Mouse (Mus musculus) layer of hippocampus, postnatal 36 days (tissue): ENCODE measurements at regions not wholly inside any gene's neighbourhood (a gene's known extent, or its start where the extent isn't known, plus 50 kb on each side); places are given as distances from the start of the nearest gene placed in this dataset.

Experiments used
- DNase-seq, 2 experiments: peaks; one replicate each; pipeline ENCODE4 v3.0.0; 2022

- no peak for DNase-seq
Measured at GRCm38 (mm10) chr12:28176016-28176415, 376.2 kb downstream of the Dcdc2c start.

GRCm38 (mm10) chr12:28174078-28174477 is 378.1 kb downstream of the Dcdc2c start:
- DNase-seq: no peak

GRCm38 (mm10) chr12:28158786-28159185 is 393.4 kb downstream of the Dcdc2c start:
- no peak for DNase-seq

- DNase-seq: no peak
Measured at GRCm38 (mm10) chr12:28150759-28151158, 401.4 kb downstream of the Dcdc2c start.

- no peak for DNase-seq
Measured at GRCm38 (mm10) chr12:28135810-28136592, 416.2 kb downstream of the Dcdc2c start.

GRCm38 (mm10) chr12:28122766-28123165 is 429.4 kb downstream of the Dcdc2c start:
- no peak for DNase-seq

GRCm38 (mm10) chr12:28120106-28120505 is 432.1 kb downstream of the Dcdc2c start:
- DNase-seq: no peak

- no peak for DNase-seq
Measured at GRCm38 (mm10) chr12:28090673-28091072, 461.5 kb downstream of the Dcdc2c start.

GRCm38 (mm10) chr12:28085460-28085859 is 466.7 kb downstream of the Dcdc2c start:
- DNase-seq: no peak

- no peak for DNase-seq
Measured at GRCm38 (mm10) chr12:28076606-28077005, 475.6 kb downstream of the Dcdc2c start.

- DNase-seq: no peak
Measured at GRCm38 (mm10) chr12:28068584-28068983, 483.6 kb downstream of the Dcdc2c start.

- no peak for DNase-seq
Measured at GRCm38 (mm10) chr12:28060281-28060680, 491.9 kb downstream of the Dcdc2c start.

GRCm38 (mm10) chr12:28055518-28056280 is 496.5 kb downstream of the Dcdc2c start:
- DNase-seq: peak; percentile 48 to 60

- no peak for DNase-seq
Measured at GRCm38 (mm10) chr12:28054444-28054843, 497.8 kb downstream of the Dcdc2c start.

- DNase-seq: no peak
Measured at GRCm38 (mm10) chr12:28047989-28048388, 504.2 kb downstream of the Dcdc2c start.

GRCm38 (mm10) chr12:28038161-28038911 is 513.9 kb downstream of the Dcdc2c start:
- no peak for DNase-seq

- no peak for DNase-seq
Measured at GRCm38 (mm10) chr12:27999170-27999569, 553.0 kb downstream of the Dcdc2c start.

- DNase-seq: no peak
Measured at GRCm38 (mm10) chr12:27992152-27992551, 560.0 kb downstream of the Dcdc2c start.

GRCm38 (mm10) chr12:27984261-27984841 is 567.8 kb downstream of the Dcdc2c start:
- DNase-seq: peak; percentile 43 to 49

GRCm38 (mm10) chr12:27978257-27978931 is 573.8 kb downstream of the Dcdc2c start:
- DNase-seq: peak; percentile 50 to 65

- DNase-seq: peak in 1 of 2 experiments; percentile 5
Measured at GRCm38 (mm10) chr12:27977548-27978256, 574.5 kb downstream of the Dcdc2c start.
